Mouse (Mus musculus) bone marrow, adult 2 months (tissue): ENCODE measurements at regions not wholly inside any gene's neighbourhood (a gene's known extent, or its start where the extent isn't known, plus 50 kb on each side); places are given as distances from the start of the nearest gene placed in this dataset.

Experiments used
- CTCF ChIP-seq: fragments of 200-500 bp; IDR thresholded peaks from 2 replicates; pipeline ENCODE4 v1.5.1; 2011; ENCODE audit warnings: low read length, control low read depth; ENCODE audit not compliant: control insufficient read depth, insufficient read depth
- POLR2A ChIP-seq: fragments of 200-500 bp; IDR thresholded peaks from 2 replicates; pipeline ENCODE4 v1.6.1; 2011; ENCODE audit warnings: low read depth, mild to moderate bottlenecking, control low read depth, low read length, borderline replicate concordance; ENCODE audit not compliant: control insufficient read depth

GRCm38 (mm10) chr19:27091603-27092002 lies 124.7 kb upstream of the Vldlr start:
- TF ChIP-seq CTCF: no peak
- no peak for TF ChIP-seq POLR2A
